Mouse (Mus musculus) lung, embryonic 15.5 days (tissue): Measurements from ENCODE around the gene Tnfsf9. TPM values are rescaled to one million over a fixed set of nuclear protein-coding genes. Genes with fewer than 3 reads are reported as not detected.

Experiments used
- ATAC-seq: fragments of 200-750 bp; cut with Nextera tagmentation; 2 replicates; pipeline ENCODE4 v1.8.0; 2017; ENCODE audit warnings: moderate number of reproducible peaks, borderline replicate concordance; ENCODE audit not compliant: low FRiP score, low TSS enrichment; ENCODE audit errors: extremely low read depth
- H3K27ac ChIP-seq: fragments of 300-500 bp; sonication (generic); 2 replicates; pipeline ENCODE4 v1.5.1; 2015; ENCODE audit warnings: moderate library complexity, mild to moderate bottlenecking, inconsistent platforms
- H3K27me3 ChIP-seq: fragments of 300-500 bp; sonication (generic); 2 replicates; pipeline ENCODE4 v1.6.1; 2015; ENCODE audit warnings: inconsistent platforms
- H3K36me3 ChIP-seq: fragments of 300-500 bp; sonication (generic); 2 replicates; pipeline ENCODE4 v1.6.1; 2015; ENCODE audit warnings: inconsistent platforms
- H3K4me1 ChIP-seq: fragments of 300-500 bp; sonication (generic); 2 replicates; pipeline ENCODE4 v1.6.1; 2015; ENCODE audit warnings: inconsistent platforms
- H3K4me2 ChIP-seq: fragments of 300-500 bp; sonication (generic); 2 replicates; pipeline ENCODE4 v1.6.1; 2015; ENCODE audit warnings: inconsistent platforms, mild to moderate bottlenecking, moderate library complexity
- H3K4me3 ChIP-seq: fragments of 300-500 bp; sonication (generic); 2 replicates; pipeline ENCODE4 v1.5.1; 2015; ENCODE audit warnings: mild to moderate bottlenecking, inconsistent platforms
- H3K9ac ChIP-seq: fragments of 300-500 bp; sonication (generic); 2 replicates; pipeline ENCODE4 v1.6.1; 2015; ENCODE audit warnings: inconsistent platforms
- H3K9me3 ChIP-seq: fragments of 300-500 bp; sonication (generic); 2 replicates; pipeline ENCODE4 v1.6.1; 2016; ENCODE audit warnings: inconsistent platforms
- WGBS: fragments of 180-500 bp; shearing (Covaris S2); methylation state at CpG from one replicate; pipeline ENCODE4 v1.1.7; 2015; 5-methylcytosine and 5-hydroxymethylcytosine counted together
- polyA plus RNA-seq: library from polyadenylated mRNA; unstranded; fragments of >200 nt; fragmentation: Nextera tagmentation; extraction: Ambion mirVana; gene quantifications from 2 replicates; pipeline ENCODE4 v1.2.1, GENCODE M21; 2015

Tnfsf9 gene
- polyA plus RNA-seq, 1 experiment from 2014 or later: 8.6 TPM

GRCm38 (mm10) chr17:57143704-57144103 lies 38.6 kb downstream of the Tnfsf9 start:
- Histone ChIP-seq H3K27me3 (peaks cover 26% of the 10 kb centered on the region), H3K27ac (no peak overlapping the region), H3K4me1 (peaks cover under 1% of the 10 kb centered on the region; the same call in 1 of the 2 replicates), H3K9ac (no peak overlapping the region), H3K36me3 (no peaks in the 10 kb centered on the region), H3K9me3 (no peaks in the 10 kb centered on the region), H3K4me2 (no peak overlapping the region), H3K4me3 (no peak overlapping the region)
- 66% methylated on average over 3 of the region's 3 CpGs for WGBS
- no peak for ATAC-seq

GRCm38 (mm10) chr17:57145115-57145514 lies 40.0 kb downstream of the Tnfsf9 start:
- WGBS: 67% methylated on average over 1 of the region's 1 CpGs
- Histone ChIP-seq H3K27ac (no peak overlapping the region), H3K36me3 (no peaks in the 10 kb centered on the region), H3K9me3 (no peaks in the 10 kb centered on the region), H3K4me3 (no peak overlapping the region), H3K4me1 (peaks cover 5% of the 10 kb centered on the region), H3K9ac (no peak overlapping the region), H3K27me3 (peaks cover 40% of the 10 kb centered on the region), H3K4me2 (no peak overlapping the region)
- ATAC-seq: no peak

GRCm38 (mm10) chr17:57148343-57148742 lies 43.2 kb downstream of the Tnfsf9 start:
- H3K4me2 ChIP-seq: no peak overlapping the region
- no peak for ATAC-seq
- H3K36me3 ChIP-seq: no peaks in the 10 kb centered on the region
- H3K4me3 ChIP-seq: no peak overlapping the region
- no peak overlapping the region for H3K9ac ChIP-seq
- H3K4me1 ChIP-seq: peaks cover 5% of the 10 kb centered on the region
- 66% methylated on average over 4 of the region's 4 CpGs for WGBS
- H3K9me3 ChIP-seq: no peaks in the 10 kb centered on the region
- H3K27me3 ChIP-seq: peaks cover 48% of the 10 kb centered on the region
- no peak overlapping the region for H3K27ac ChIP-seq

- 2% methylated on average over 37 of the region's 39 CpGs for whole genome bisulfite sequencing
Measured at GRCm38 (mm10) chr17:57148994-57149803, 44.1 kb downstream of the Tnfsf9 start, which contains the start of gene Cd70. TSS of gene Cd70 (minus strand) at chr17:57149777.

GRCm38 (mm10) chr17:57153006-57153405 lies 47.9 kb downstream of the Tnfsf9 start:
- Histone ChIP-seq H3K4me1 (peaks cover 5% of the 10 kb centered on the region), H3K9me3 (no peaks in the 10 kb centered on the region), H3K9ac (no peak overlapping the region), H3K36me3 (no peaks in the 10 kb centered on the region), H3K27me3 (peaks cover 29% of the 10 kb centered on the region), H3K4me3 (no peak overlapping the region), H3K27ac (no peak overlapping the region), H3K4me2 (no peak overlapping the region)
- WGBS: 94% methylated on average over 6 of the region's 6 CpGs
- ATAC-seq: no peak

More at GRCm38 (mm10) chr17:57148994-57149803, 44.1 kb downstream of the Tnfsf9 start, which contains the start of gene Cd70:
- H3K4me1 ChIP-seq: peaks cover 5% of the 10 kb centered on the region
- ATAC-seq: no peak
- no peak within 1 kb of the TSS for H3K9ac ChIP-seq
- peak within 1 kb of the TSS; percentile 19 for H3K4me3 ChIP-seq
- H3K27me3 ChIP-seq: peaks cover 48% of the 10 kb centered on the region
- H3K27ac ChIP-seq: no peak within 1 kb of the TSS
- H3K36me3 ChIP-seq: no peaks in the 10 kb centered on the region
- H3K4me2 ChIP-seq: peak within 1 kb of the TSS; percentile 49
- no peaks in the 10 kb centered on the region for H3K9me3 ChIP-seq

GRCm38 (mm10) chr17:57153787-57154186 lies 48.7 kb downstream of the Tnfsf9 start:
- H3K27ac ChIP-seq: no peak overlapping the region
- peaks cover 21% of the 10 kb centered on the region for H3K27me3 ChIP-seq
- H3K4me1 ChIP-seq: peaks cover 4% of the 10 kb centered on the region
- H3K36me3 ChIP-seq: no peaks in the 10 kb centered on the region
- no peak for ATAC-seq
- 80% methylated on average over 4 of the region's 4 CpGs for WGBS
- no peak overlapping the region for H3K4me2 ChIP-seq
- no peak overlapping the region for H3K9ac ChIP-seq
- no peaks in the 10 kb centered on the region for H3K9me3 ChIP-seq
- no peak overlapping the region for H3K4me3 ChIP-seq

Other genes starting within 250 kb of the Tnfsf9 start
- not detected in 2 replicates for gene Acsbg2, start 230.9 kb upstream of the Tnfsf9 start, polyA plus RNA-seq
- gene 1700061G19Rik, start 229.8 kb upstream of the Tnfsf9 start, polyA plus RNA-seq: 0.23 and 0.35 TPM in 2 replicates
- gene Mllt1, start 169.9 kb upstream of the Tnfsf9 start, polyA plus RNA-seq: 50.0 and 53.2 TPM in 2 replicates
- not detected in 2 replicates for gene Acer1, start 123.2 kb upstream of the Tnfsf9 start, polyA plus RNA-seq
- 135 and 136 TPM in 2 replicates for gene Clpp, start 115.0 kb upstream of the Tnfsf9 start, polyA plus RNA-seq
- gene Alkbh7, start 108.0 kb upstream of the Tnfsf9 start, polyA plus RNA-seq: 40.0 and 40.5 TPM in 2 replicates
- 0.78 TPM in 1 of 2 replicates, not detected in the other for gene Pspn, start 105.3 kb upstream of the Tnfsf9 start, polyA plus RNA-seq
- gene Gtf2f1, start 94.0 kb upstream of the Tnfsf9 start, polyA plus RNA-seq: 56.7 and 63.3 TPM in 2 replicates
- gene Gm17949, start 93.9 kb upstream of the Tnfsf9 start, polyA plus RNA-seq: 0.26 and 0.50 TPM in 2 replicates
- 42.1 and 44.1 TPM in 2 replicates for gene Khsrp, start 73.8 kb upstream of the Tnfsf9 start, polyA plus RNA-seq
- gene Slc25a41, start 63.7 kb upstream of the Tnfsf9 start, polyA plus RNA-seq: 0.12 TPM in 1 of 2 replicates, not detected in the other
- gene Crb3, start 46.2 kb upstream of the Tnfsf9 start, polyA plus RNA-seq: 55.3 and 57.0 TPM in 2 replicates
- gene Slc25a23, start 45.5 kb upstream of the Tnfsf9 start, polyA plus RNA-seq: 8.7 and 9.5 TPM in 2 replicates
- 4.8 and 5.6 TPM in 2 replicates for gene Dennd1c, start 26.8 kb upstream of the Tnfsf9 start, polyA plus RNA-seq
- gene Tubb4a, start 17.5 kb upstream of the Tnfsf9 start, polyA plus RNA-seq: 16.4 and 17.5 TPM in 2 replicates
- not detected in 2 replicates for gene Cd70, start 44.5 kb downstream of the Tnfsf9 start, polyA plus RNA-seq
- 0.33 and 0.36 TPM in 2 replicates for gene Tnfsf14, start 88.9 kb downstream of the Tnfsf9 start, polyA plus RNA-seq
- gene C3, start 122.8 kb downstream of the Tnfsf9 start, polyA plus RNA-seq: 2.5 and 3.7 TPM in 2 replicates
- 33.1 and 37.3 TPM in 2 replicates for gene Gpr108, start 143.1 kb downstream of the Tnfsf9 start, polyA plus RNA-seq
- gene Trip10, start 144.1 kb downstream of the Tnfsf9 start, polyA plus RNA-seq: 49.0 TPM in 2 replicates
- gene Vav1, start 173.8 kb downstream of the Tnfsf9 start, polyA plus RNA-seq: 3.2 and 6.1 TPM in 2 replicates